Mouse (Mus musculus) liver, embryonic 14.5 days (tissue): Measurements from ENCODE around the gene Tmem184b. TPM values are rescaled to one million over a fixed set of nuclear protein-coding genes. Genes with fewer than 3 reads are reported as not detected.
A peak's percentile ranks its signal among the peaks of the same experiment; 100 is the strongest.

ENCODE experiments used
- ATAC-seq: fragments of 200-750 bp; cut with Nextera tagmentation; 2 replicates; pipeline ENCODE4 v1.8.0; 2017; ENCODE audit warnings: moderate number of reproducible peaks, mild to moderate bottlenecking, moderate library complexity; ENCODE audit not compliant: insufficient read depth
- DNase-seq, 3 experiments: peaks; one replicate each; pipeline ENCODE4 v3.0.0-alpha.2; 2012 to 2013; ENCODE audit warnings: low read depth in 3 of 3, low spot score in 3 of 3
- H3K27ac ChIP-seq: fragments of 300-500 bp; sonication (generic); 2 replicates; pipeline ENCODE4 v1.5.1; 2014; ENCODE audit warnings: moderate library complexity, mild to moderate bottlenecking, control low read depth, inconsistent platforms
- H3K27me3 ChIP-seq: fragments of 300-500 bp; sonication (generic); 2 replicates; pipeline ENCODE4 v1.6.1; 2014; ENCODE audit warnings: mild to moderate bottlenecking, low read length, moderate library complexity; ENCODE audit not compliant: control insufficient read depth, insufficient read depth
- H3K36me3 ChIP-seq: fragments of 300-500 bp; sonication (generic); replicated peaks from 2 replicates; pipeline ENCODE4 v1.6.1; 2014; ENCODE audit warnings: low read depth; ENCODE audit not compliant: control insufficient read depth, insufficient read depth
- H3K4me1 ChIP-seq, 2 experiments: fragments of 200-500 bp in 1 of 2; fragments of 300-500 bp in 1 of 2; sonication (generic) in 1 of 2; replicated peaks; 2 replicates each; pipeline ENCODE4 v1.6.1; 2012 to 2014; ENCODE audit warnings: antibody characterized with exemption in 1 of 2, inconsistent platforms in 1 of 2, low read length in 1 of 2; ENCODE audit not compliant: control insufficient read depth in 2 of 2, insufficient read depth in 2 of 2
- H3K4me2 ChIP-seq: fragments of 300-500 bp; sonication (generic); 2 replicates; pipeline ENCODE4 v1.6.1; 2014; ENCODE audit warnings: low read depth, mild to moderate bottlenecking, control low read depth, moderate library complexity
- H3K4me3 ChIP-seq, 2 experiments: fragments of 200-500 bp in 1 of 2; fragments of 300-500 bp in 1 of 2; sonication (generic) in 1 of 2; 2 replicates each; pipeline ENCODE4 v1.5.1; 2012 to 2014; ENCODE audit warnings: low read depth in 2 of 2, low read length in 2 of 2, mild to moderate bottlenecking in 2 of 2, control low read depth in 1 of 2, inconsistent platforms in 1 of 2, moderate library complexity in 1 of 2; ENCODE audit not compliant: insufficient read depth in 1 of 2
- H3K9ac ChIP-seq: fragments of 300-500 bp; sonication (generic); replicated peaks from 2 replicates; pipeline ENCODE4 v1.6.1; 2014; ENCODE audit warnings: mild to moderate bottlenecking, control low read depth, moderate library complexity
- H3K9me3 ChIP-seq: fragments of 300-500 bp; sonication (generic); 2 replicates; pipeline ENCODE4 v1.6.1; 2016; ENCODE audit warnings: low read length, mixed read lengths; ENCODE audit not compliant: control insufficient read depth
- CTCF ChIP-seq: IDR thresholded peaks from 2 replicates; pipeline ENCODE4 v1.5.1; 2016; ENCODE audit warnings: antibody characterized with exemption, low read depth, control low read depth
- EP300 ChIP-seq: IDR thresholded peaks from 2 replicates; pipeline ENCODE4 v1.6.1; 2016; ENCODE audit warnings: antibody characterized with exemption, low read depth
- WGBS: fragments of 180-500 bp; shearing (Covaris S2); extraction: QIAGEN DNeasy Blood & Tissue Kit; methylation state at CpG from one replicate; pipeline ENCODE4 v1.1.7; 2014; ENCODE audit not compliant: insufficient replicate concordance; 5-methylcytosine and 5-hydroxymethylcytosine counted together
- polyA plus RNA-seq, 2 experiments: library from polyadenylated mRNA; depleted of rRNA in 1 of 2; stranded (reverse) in 1 of 2; unstranded in 1 of 2; fragments of >200 nt; fragmentation: Nextera tagmentation in 1 of 2; extraction: Ambion mirVana in 1 of 2; gene quantifications; 2 replicates each; pipeline versions ENCODE4 v1.2.1 to v1.2.3; 2012 to 2014

The Tmem184b gene
- polyA plus RNA-seq, 2 experiments: 5.7 to 7.2 TPM

- no peaks in the 10 kb centered on the region for H3K9me3 ChIP-seq
- peaks cover 0 to 10% of the 10 kb centered on the region in 2 experiments; a peak in 3 of 4 replicates for H3K4me1 ChIP-seq
- no peak for TF ChIP-seq EP300
- no peak for TF ChIP-seq CTCF
- H3K9ac ChIP-seq: no peak overlapping the region
- no peak for ATAC-seq
- whole genome bisulfite sequencing: 53% methylated on average over 5 of the region's 5 CpGs
- no peaks in the 10 kb centered on the region for H3K36me3 ChIP-seq
- H3K4me2 ChIP-seq: no peak overlapping the region
- H3K27me3 ChIP-seq: no peaks in the 10 kb centered on the region
- no peak for DNase-seq
- no peak overlapping the region for H3K27ac ChIP-seq
- no peak overlapping the region for H3K4me3 ChIP-seq
Observed at GRCm38 (mm10) chr15:79338978-79339377, 64.4 kb downstream of the Tmem184b start.

- Histone ChIP-seq H3K27me3 (no peaks in the 10 kb centered on the region), H3K4me2 (no peak overlapping the region), H3K4me3 (no peak overlapping the region), H3K9ac (no peak overlapping the region), H3K27ac (no peak overlapping the region), H3K36me3 (no peaks in the 10 kb centered on the region), H3K4me1 (peaks cover 9 to 17% of the 10 kb centered on the region in 2 experiments), H3K9me3 (no peaks in the 10 kb centered on the region)
- DNase-seq: no peak
- WGBS: 42% methylated on average over 7 of the region's 7 CpGs
- TF ChIP-seq EP300: no peak
- ATAC-seq: no peak
Observed at GRCm38 (mm10) chr15:79335061-79335655, 68.2 kb downstream of the Tmem184b start.

GRCm38 (mm10) chr15:79333409-79333808 is 70.0 kb downstream of the Tmem184b start:
- H3K9ac ChIP-seq: no peak overlapping the region
- WGBS: 53% methylated on average over 4 of the region's 4 CpGs
- no peaks in the 10 kb centered on the region for H3K9me3 ChIP-seq
- peaks cover 9 to 22% of the 10 kb centered on the region in 2 experiments for H3K4me1 ChIP-seq
- H3K27me3 ChIP-seq: no peaks in the 10 kb centered on the region
- TF ChIP-seq EP300 (no peak), CTCF (peak; percentile 18; the same call in 1 of the 2 replicates)
- H3K36me3 ChIP-seq: no peaks in the 10 kb centered on the region
- DNase-seq: no peak
- peak; percentile 65; the same call in 1 of the 2 replicates for ATAC-seq
- no peak overlapping the region for H3K4me3 ChIP-seq
- peak overlapping the region; percentile 56 for H3K27ac ChIP-seq
- 0 out of 2 replicates have a peak overlapping the region, but pooled peaks have one; percentile 13 for H3K4me2 ChIP-seq

GRCm38 (mm10) chr15:79330521-79330920 is 72.8 kb downstream of the Tmem184b start:
- no peak overlapping the region for H3K4me2 ChIP-seq
- H3K4me3 ChIP-seq: no peak overlapping the region
- no peak for DNase-seq
- ATAC-seq: no peak
- peaks cover 14 to 39% of the 10 kb centered on the region in 2 experiments for H3K4me1 ChIP-seq
- H3K9me3 ChIP-seq: no peaks in the 10 kb centered on the region
- H3K27me3 ChIP-seq: no peaks in the 10 kb centered on the region
- no peaks in the 10 kb centered on the region for H3K36me3 ChIP-seq
- WGBS: 61% methylated on average over 4 of the region's 4 CpGs
- no peak overlapping the region for H3K27ac ChIP-seq
- H3K9ac ChIP-seq: no peak overlapping the region
- TF ChIP-seq EP300 (no peak), CTCF (no peak)

- DNase-seq (no peak), ATAC-seq (no peak)
- H3K4me1 ChIP-seq: peaks cover 14 to 38% of the 10 kb centered on the region in 2 experiments
- no peaks in the 10 kb centered on the region for H3K27me3 ChIP-seq
- no peak overlapping the region for H3K27ac ChIP-seq
- no peaks in the 10 kb centered on the region for H3K9me3 ChIP-seq
- WGBS: 78% methylated on average over 6 of the region's 6 CpGs
- H3K4me3 ChIP-seq: no peak overlapping the region
- TF ChIP-seq CTCF: no peak
- TF ChIP-seq EP300: no peak
- H3K4me2 ChIP-seq: no peak overlapping the region
- no peaks in the 10 kb centered on the region for H3K36me3 ChIP-seq
- H3K9ac ChIP-seq: no peak overlapping the region
Observed at GRCm38 (mm10) chr15:79329979-79330363, 73.4 kb downstream of the Tmem184b start.
